Mouse (Mus musculus): ENCODE data around the gene Chchd4. TPM values are rescaled to one million over a fixed set of nuclear protein-coding genes. Genes with fewer than 3 reads are reported as not detected.
A peak's percentile ranks its signal among the peaks of the same experiment; 100 is the strongest.
"Not testable (repeated sequence)": the region's sequence is repeated elsewhere in the genome, so short reads cannot be mapped to it uniquely, and the experiment has no call there.

Gene Chchd4
- total RNA-seq, 2 experiments from 2014 or later: 19.0 to 19.5 TPM

DNA sequence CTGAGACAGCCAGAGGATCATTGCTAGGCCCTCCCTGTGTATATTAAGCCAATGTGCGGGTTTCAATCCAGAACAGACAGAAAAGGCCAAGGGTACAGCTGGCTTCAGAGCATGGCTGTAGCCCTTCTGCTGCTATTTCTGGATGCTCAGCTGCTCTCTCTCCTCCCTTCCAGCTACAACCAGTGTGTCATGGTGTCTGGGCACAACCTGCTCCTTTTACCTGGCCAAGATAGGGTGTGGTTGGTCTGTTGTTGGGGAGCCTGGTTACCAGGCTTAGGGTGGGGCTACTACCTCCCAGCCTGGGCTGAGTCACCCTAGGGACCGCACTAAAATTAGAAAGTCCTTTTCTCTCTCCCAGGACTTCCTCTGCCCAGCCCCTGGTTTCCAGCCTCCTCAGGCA lies 10.0 kb upstream of the Chchd4 start:
- DNase-seq (ENCODE audit: low spot score in 2 of 2): no peak
- intact Hi-C loops (cut with DNase I): no loop called here

DNA sequence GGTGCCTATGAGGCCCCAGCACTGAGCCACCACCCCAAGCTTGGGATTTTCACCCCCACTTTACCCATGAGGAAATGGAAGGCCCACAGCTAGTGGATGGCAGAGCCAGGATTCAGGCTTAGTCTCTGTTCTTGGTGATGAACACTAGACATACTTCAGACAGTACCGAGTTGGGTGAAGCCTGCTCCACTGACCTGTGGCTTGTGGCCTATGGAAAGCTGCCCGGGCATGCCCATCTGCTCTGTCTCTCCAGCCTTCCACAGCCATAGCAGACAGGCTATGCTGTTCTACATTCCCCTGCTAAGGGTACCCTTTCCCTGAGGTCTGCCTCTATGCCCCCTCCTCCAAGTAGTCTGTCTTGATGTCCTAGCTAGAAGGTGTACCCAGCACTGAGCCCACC lies 3.2 kb upstream of the Chchd4 start:
- no peak for DNase-seq (ENCODE audit: low spot score in 2 of 2)
- intact Hi-C loops (cut with DNase I): no loop called here

DNA sequence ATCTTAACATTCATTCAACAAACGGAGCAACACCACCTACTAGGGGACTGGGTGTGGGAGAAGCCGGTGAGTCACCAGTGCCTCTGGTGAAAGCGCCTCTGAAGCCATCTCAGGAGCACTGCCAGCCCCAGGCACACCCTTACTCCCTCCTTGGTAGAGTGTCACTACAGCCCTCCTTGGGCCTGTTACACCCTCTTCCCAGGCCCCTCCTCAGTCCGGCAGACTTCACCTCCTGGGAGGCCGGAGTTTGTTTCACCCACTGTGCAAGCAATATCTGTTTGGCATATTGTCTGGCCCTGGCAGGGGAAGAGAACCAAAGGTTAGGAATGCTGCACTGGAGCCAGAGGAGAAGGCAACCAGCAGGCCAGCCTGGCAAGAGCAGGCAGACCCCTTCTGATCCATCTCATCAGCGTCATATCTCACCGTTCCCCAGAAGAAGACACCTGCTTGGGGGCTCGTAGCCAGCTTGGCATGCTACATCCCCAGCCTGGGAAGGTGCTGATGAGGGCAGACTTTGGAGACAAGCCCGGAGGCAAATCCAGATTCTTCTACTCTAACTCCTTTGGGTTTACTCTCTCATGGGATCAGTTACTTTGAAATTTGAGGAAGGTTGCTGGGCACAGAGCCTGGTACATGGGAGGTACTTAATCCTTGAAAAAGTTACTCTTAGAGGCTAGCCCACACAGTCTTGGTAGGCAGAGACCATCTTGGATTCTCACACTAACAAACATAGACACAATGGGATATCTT lies 1.3 kb upstream of the Chchd4 start:
- intact Hi-C loops (cut with DNase I): no loop called here
- no peak for DNase-seq (ENCODE audit: low spot score in 2 of 2)

DNA sequence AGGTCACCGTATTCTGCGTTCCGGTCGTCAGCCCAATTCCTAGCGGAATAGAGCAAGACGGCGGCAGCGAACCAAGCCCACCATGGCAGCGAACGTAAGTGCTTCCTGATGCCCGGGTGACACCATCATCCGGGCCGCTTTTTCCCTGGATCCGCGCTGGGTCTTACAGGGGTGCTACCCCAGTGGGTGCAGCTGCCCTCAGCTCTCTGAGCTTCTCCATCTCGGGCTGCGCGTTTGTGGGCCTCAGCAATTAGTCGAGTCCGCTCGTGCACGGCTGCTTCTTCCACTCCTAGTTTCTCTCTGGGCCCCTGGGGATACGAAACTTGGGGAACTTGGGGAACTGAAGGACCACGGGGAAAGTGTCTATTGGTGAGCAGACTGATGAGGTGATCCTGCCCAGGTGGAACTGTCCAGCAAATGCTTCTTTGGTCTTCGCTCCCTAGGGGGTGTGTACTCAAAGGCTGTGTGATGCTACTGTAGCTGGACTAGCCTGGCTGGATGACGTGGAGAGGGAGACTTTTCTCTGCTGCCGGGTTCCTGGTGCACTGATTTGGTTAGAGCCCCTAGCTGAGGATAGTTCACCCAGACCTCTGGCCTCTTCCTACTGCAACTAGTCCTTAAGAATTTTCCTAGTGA lies 577 bp upstream of the Chchd4 start:
- no peak for DNase-seq (ENCODE audit: low spot score in 2 of 2)
- intact Hi-C loops (cut with DNase I): no loop called here

DNA sequence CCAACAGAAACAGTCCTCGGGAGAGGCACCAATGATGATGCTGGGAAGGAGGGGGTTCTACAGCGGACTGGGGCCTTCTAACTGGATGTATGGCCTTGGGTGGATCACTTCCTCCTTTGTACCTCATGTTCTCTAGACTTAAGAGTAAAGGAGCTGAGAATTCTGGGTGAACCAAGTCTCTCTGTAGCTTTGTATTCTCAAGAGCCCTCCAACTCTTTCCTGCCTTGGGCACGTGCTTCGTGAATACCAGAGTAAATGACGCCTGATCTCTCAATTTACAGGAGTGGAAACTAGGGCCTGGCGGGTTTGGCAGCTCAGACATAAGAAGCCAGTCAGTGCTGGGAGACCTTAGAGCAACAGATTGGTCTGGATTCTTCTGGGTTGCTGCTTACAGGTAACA lies 1.0 kb downstream of the Chchd4 start:
- no peak for DNase-seq (ENCODE audit: low spot score in 2 of 2)
- intact Hi-C loops (cut with DNase I): no loop called here

DNA sequence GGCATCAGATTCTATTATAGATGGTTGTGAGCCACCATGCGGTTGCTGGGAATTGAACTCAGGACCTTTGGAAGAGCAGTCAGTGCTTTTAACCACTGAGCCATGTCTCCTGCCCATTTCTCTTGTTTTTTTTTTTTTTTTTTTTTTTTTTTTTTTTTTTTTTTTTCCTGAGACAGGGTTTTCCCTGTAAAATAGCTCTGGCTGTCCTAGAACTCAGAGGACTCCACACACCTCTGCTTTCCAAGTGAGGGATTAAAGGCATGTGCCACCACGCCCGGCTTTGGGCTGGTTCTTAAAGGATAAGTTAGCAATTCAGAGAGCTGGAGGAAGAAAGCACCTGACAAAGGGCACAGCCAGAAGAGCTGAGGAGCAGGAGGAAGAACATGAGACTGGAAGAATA lies 1.9 kb downstream of the Chchd4 start:
- intact Hi-C loops (cut with DNase I); DNase-seq (ENCODE audit: low spot score in 2 of 2): not testable (repeated sequence)

DNA sequence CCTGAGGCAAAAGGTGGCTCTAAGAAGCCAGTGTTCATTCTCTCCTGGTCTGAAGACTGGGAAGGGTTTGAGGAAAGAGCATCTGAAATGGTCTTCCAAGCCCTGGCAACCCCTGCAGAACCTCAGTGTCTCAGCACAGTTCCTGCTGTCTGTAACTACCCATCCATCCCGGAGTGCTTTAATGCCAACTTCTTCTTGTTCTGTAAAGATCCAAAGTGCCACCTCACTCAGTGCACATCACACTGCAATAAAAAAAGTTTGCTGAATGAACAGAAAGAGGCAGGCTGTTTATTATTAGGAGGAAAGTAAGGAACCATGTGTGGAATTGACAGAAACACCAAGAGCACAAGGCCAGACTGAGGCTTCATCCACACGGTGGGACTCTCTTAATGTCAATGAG lies 2.6 kb downstream of the Chchd4 start:
- intact Hi-C loops (cut with DNase I): no loop called here
- no peak for DNase-seq (ENCODE audit: low spot score in 2 of 2)

DNA sequence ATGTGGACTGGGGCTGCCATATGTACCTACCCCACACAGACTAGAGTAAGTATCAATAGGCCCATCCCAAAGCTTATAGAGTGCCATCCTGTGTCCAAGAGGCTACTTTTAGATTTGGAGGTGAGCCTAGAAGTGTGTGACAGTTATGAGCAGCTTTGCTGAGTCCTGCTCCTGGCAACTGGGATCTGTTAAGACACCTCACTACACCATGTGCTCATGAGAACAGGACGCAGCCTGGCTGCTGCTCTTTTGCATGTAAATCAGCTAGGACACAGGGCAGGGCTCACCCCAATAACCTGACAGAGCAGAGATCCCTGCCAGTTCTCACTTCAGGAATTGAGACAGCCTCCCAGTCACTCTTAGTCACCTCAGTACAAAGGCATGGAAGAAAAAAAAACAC lies 6.2 kb downstream of the Chchd4 start:
- no peak for DNase-seq (ENCODE audit: low spot score in 2 of 2)
- intact Hi-C loops (cut with DNase I): no loop called here

DNA sequence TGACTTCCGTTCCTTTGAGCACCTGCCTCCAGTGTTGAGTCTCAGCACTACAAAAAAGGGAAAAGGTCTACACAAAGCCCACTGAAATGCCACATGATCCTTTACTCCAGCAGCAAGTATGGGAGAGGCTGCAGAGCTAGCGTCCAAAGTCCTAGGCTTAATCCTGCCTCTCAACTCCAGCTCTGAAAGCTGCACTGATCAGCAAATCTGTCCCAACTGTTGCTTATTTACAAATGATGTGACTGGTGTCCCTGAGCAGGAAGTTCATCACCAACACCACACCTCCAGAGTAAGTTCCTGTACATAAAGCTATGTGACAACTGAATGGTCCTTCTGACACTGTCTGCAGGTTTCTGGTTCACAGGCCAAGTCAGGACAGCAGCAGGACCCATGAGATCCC lies 7.6 kb downstream of the Chchd4 start:
- no peak for DNase-seq (ENCODE audit: low spot score in 2 of 2)
- intact Hi-C loops (cut with DNase I): no loop called here

DNA sequence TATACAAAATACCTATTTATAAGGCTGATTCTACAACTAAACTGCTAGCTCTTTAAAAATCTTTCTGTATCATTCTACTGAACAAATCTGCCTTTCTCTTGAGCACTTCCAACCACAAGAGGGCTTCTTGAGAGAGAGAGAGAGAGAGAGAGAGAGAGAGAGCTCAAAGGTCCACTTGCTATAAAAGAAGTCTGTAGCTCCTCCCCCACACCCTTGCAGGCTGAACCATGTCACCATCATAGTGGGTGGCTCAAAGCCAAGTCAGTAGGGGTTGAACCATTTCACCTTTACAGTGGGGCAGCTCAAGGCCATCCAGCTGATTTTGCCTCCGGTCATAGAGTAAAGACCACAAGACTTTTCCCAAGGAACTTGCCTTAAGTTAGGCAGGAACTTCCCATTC lies 13.9 kb downstream of the Chchd4 start:
- DNase-seq (ENCODE audit: low spot score in 2 of 2): no peak
- intact Hi-C loops (cut with DNase I): no loop called here

DNA sequence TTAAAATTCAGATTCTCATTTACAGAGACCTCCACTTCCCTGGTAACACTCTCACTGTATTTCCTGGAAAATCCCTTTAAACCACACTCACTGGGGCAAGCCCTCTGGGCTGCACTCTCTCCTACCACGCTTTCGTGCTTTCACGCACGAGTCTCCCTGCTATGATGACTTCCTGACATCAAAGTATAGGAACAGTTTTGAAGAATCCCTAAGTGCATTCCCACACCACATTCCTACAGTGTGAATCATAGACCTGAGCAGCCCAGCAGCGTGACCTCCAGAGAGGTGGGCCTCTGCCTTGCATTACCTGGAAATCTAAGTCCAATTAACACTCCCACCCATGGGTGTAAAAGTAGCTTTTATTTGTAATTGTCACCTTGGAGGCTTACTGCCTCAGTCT lies 18.8 kb downstream of the Chchd4 start:
- intact Hi-C loops (cut with DNase I): no loop called here
- DNase-seq (ENCODE audit: low spot score in 2 of 2): no peak

DNA sequence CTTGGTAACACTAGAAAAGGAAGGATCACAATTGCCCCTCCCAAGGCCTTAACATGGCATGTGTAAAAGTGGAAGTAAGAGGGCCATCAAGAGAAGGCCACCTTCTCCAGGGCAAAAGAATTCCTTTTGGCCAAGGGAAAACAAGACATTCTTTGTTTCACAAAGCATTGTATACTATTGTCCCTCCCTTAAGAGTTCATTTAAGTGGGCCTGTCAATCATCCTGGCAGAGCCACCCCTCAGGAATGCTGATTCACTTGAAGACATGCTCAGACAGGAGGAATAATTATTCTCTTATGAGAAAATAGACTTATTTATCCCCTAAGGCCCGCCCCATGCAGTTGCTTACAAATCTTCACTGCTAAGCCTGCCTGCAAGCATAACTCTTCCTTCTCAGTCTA lies 21.3 kb downstream of the Chchd4 start:
- intact Hi-C loops (cut with DNase I): no loop called here
- DNase-seq (ENCODE audit: low spot score in 2 of 2): no peak

DNA sequence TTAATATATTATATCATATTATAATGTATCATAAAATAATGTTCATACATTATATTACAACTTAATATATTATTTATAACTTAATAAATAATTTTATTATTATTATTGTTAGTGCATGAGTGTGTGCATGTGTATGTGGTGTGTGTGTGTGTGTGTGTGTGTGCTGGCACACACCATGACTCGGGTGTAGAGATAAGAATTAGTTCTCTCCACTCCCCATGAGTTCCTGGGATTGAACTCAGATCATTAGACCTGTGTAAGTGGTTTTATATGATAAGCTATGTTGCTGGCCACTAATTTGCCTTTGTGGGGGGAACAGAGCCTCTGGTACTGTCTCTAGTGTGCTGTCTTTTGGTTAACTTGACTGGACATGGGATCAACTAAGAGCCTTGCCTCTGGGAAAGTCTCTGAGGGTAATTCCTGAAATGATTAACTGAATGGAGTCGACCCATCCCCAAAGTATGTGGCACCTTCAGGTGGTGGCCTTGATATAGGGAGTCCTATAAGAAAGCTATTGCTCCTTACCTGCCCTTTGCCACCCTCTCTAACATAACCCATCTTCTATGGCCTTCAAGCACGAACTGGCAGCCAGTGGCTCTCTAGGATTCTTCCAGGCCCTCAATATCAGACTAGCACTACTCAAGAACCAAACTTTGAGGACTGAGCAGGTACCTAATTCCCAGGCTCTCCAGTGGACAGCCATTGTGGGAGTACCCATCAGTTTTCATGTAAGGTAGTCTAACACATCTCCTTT lies 23.7 kb downstream of the Chchd4 start:
- intact Hi-C loops (cut with DNase I): no loop called here
- no peak for DNase-seq (ENCODE audit: low spot score in 2 of 2)

DNA sequence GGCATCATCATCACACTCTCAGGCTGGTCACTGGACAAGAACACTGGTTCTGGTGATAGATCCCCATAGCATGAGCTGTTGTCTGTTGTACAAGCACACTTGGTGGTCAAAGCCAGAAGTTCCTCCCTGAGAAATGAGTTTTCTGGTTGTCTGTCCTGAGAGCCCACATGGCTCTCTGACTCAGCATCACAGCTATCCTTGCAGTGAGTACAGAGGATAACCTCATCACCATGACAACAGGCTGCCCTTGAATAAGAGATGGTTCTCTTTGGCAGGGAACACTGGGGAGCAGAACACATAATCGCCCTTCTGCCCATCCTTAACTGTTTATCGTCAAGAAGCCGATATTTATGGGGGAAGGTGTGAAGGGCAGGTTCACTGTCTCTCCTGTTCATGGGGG lies 28.0 kb downstream of the Chchd4 start:
- no peak for DNase-seq (ENCODE audit: low spot score in 2 of 2)
- intact Hi-C loops (cut with DNase I): no loop called here

DNA sequence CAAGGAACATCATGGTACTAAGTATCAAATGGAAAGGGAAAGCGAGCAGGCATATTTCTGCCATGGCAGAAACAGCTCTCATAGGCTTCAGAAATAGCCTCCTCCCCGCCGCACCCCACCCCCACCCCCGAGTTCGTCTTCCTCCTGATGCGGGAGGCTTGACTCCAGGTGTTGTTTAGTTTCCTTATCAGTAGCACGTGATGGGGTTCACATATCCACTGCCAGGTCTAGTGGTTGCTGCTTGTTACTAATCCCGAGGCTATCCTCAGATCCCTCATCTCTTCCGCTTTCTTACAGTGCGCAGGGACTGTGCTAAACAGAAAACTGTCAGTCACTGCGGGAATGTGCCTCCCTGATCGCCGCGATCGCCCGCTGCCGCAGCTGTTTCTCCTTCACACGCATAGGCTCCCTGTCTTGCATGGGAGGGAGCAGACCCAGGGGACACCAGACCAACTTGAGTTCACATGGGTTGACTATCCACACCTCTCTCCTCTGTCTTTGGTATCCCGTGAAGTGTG lies 32.1 kb downstream of the Chchd4 start:
- intact Hi-C loops (cut with DNase I): no loop called here
- DNase-seq (ENCODE audit: low spot score in 2 of 2): peak in 1 of 2 experiments; percentile 13

DNA sequence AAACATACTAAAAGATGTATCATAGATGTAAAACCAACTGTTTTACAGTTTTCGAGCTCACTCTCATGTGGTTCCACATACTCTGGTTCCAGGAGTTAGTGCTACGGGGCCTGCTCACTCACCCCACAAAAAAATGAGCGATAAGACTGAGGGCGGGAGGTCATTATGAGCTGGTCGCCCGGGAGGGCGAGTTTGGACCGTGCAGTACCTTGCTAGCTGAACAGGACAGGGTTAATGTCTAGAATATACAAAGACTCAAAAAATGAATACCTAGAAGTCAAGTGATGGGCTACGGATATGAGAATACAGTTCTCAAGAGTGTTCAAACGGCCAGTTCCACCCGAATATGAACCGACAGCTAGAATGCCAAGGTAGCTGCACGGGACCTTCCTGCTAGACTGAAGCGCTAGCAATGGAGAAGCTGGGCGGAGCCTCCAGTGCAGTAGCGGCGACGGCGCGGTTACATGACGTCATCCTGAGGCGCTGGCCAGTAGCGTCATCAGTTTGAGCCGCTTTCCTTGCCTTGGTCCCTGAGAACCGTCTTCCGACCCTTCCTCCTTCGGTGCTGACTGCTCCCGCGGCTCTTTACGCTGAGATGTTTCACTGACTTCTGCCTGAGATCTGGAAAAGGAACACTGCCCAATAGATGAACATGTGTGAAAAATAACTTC lies 32.7 kb downstream of the Chchd4 start:
- peak; percentile 98 to 99 for DNase-seq (ENCODE audit: low spot score in 2 of 2)
- intact Hi-C loops (cut with DNase I): no loop called here

DNA sequence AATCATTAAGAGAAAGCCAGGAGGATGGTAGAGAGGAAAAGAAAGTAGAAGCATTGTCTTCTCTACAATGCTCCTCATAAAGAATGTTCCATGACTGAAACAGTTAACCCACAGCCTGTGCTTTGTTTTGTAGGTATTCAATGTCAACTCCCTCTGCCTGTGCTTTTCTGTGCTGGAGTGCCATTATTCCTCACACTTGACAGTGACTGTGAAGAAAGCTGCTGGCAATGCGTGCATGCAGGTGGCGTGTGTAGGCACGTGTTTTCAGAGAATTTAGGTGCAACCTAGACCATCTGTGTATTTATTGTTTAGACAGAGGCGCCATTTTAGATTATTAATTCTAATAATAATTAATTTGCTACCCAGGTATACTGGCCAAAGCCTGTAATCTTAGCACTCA lies 49.2 kb downstream of the Chchd4 start:
- intact Hi-C loops (cut with DNase I): no loop called here
- DNase-seq (ENCODE audit: low spot score in 2 of 2): no peak

DNA sequence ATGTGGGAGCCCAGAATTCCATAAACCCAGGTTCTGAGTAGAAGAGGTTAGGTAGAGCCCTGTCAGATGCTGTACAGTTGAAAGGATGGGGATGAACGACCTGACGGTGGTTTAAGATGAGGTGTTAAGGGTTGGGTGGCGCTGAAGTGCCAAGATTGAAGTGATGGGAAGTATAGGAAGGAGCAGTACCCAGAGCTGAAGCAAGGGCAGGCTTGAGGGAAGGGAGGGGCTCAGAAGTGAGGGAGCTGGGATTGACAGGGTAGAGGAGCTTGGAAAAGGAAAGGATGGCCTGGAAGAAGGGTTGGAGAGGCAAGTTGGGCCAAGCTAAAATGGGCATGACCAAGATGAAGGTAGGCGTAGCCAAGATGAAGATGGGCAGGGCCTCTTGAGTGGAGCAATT lies 51.7 kb downstream of the Chchd4 start:
- intact Hi-C loops (cut with DNase I): no loop called here
- no peak for DNase-seq (ENCODE audit: low spot score in 2 of 2)

DNA sequence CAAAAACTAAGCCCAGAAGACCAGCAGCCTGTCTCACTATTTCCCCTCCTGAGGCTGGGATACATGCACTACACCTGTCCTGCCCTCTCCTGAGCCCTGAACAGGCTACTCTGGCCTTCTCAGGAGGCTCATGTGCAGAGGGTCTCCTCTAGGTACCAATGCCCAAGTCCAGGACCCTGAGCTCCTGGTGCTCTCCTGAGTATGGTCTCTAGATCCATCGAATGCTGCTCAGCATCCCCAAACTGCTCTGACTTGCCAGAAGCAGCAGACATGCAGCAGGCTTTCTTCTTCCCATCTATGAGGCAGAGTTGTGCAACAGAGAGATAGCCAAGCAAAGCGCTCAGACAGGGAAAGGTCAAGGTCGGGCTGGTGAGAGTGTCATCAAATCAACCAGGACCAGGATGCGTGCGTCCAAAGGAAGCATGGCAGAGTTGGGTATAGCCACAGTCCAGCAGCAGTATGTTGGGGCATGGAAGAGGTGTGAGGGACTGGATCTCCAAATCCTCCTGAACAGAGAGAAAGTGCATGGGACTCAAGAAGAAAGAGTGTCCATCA lies 56.0 kb downstream of the Chchd4 start:
- intact Hi-C loops (cut with DNase I): no loop called here

DNA sequence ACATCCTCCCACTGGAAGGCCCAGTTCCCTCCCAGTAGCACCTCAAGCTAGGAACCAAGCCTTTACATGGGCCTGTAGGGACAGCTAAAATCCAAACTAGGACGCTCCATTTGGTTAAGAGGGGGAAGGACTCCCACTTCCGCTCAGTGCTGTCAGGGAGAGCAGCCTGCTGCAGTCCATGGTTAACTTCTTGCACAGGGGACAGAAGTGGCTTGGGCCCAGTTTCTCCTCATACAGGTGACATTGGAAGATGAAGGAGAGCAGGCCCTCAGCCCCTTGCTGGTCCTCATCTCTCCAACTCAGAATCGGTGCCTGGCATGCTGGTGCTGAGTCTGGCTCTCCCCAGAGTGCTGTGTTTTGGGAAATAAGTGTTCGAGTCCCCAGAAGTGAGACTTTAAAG lies 57.2 kb downstream of the Chchd4 start:
- DNase-seq (ENCODE audit: low spot score in 2 of 2): no peak
- intact Hi-C loops (cut with DNase I): no loop called here

More for the DNA sequence above, 56.0 kb downstream of the Chchd4 start:
- DNase-seq (ENCODE audit: low spot score in 2 of 2): no peak

Data from left cerebral cortex, postnatal 14 days (tissue).